ENCODE assay signal across 25 mouse cellular contexts in genomic region chr11:50848520-50849137, GRCm38 (mm10). TPM values are rescaled to one million over a fixed set of nuclear protein-coding genes. Genes with fewer than 3 reads are reported as not detected.
DNase-seq lines count a peak whose midpoint lies in the region; ATAC-seq and TF ChIP-seq lines count a peak whose summit lies in the region.
"Had no signal": no experiment of that assay in that cellular context is flagged by ENCODE, and none has a peak within 500 bp of the region (broad histone marks: within the 10 kb centered on the region; RNA-seq: fewer than 3 reads in every experiment).

No protein-coding gene starts in this region.

- H3K4me1 ChIP-seq in heart, embryonic 12.5 days (replicated peaks) = peaks cover 27% of the 10 kb centered on the region
- peaks cover 0 to 3% of the 10 kb centered on the region in 2 experiments; a peak in 1 of 4 replicates for H3K4me1 ChIP-seq in MEL (ENCODE audit: control insufficient read depth in 1 of 2, insufficient read depth in 2 of 2, low read length in 2 of 2)
- 0 out of 2 replicates have a peak, but pooled peaks cover 5% of the 10 kb centered on the region for H3K4me1 ChIP-seq in liver, embryonic 12.5 days
- peaks cover 18% of the 10 kb centered on the region for H3K4me1 ChIP-seq in midbrain, embryonic 15.5 days
- H3K4me1 ChIP-seq: liver, embryonic 13.5 days had no signal

- peaks cover 65% of the 10 kb centered on the region for H3K27me3 ChIP-seq in heart, embryonic 12.5 days (replicated peaks)
- H3K27me3 ChIP-seq in MEL (ENCODE audit: control insufficient read depth in 1 of 2, insufficient read depth in 2 of 2, low read length in 2 of 2) = no peaks in the 10 kb centered on the region
- H3K27me3 ChIP-seq in liver, embryonic 12.5 days (replicated peaks) = peaks cover 67% of the 10 kb centered on the region
- H3K27me3 ChIP-seq in midbrain, embryonic 15.5 days (replicated peaks) = peaks cover 52% of the 10 kb centered on the region

- no peaks in the 10 kb centered on the region for H3K36me3 ChIP-seq in heart, embryonic 12.5 days
- no peaks in the 10 kb centered on the region for H3K36me3 ChIP-seq in MEL (ENCODE audit: control insufficient read depth in 1 of 2, insufficient read depth in 2 of 2, low read length in 2 of 2)
- no peaks in the 10 kb centered on the region for H3K36me3 ChIP-seq in liver, embryonic 12.5 days
- no peaks in the 10 kb centered on the region for H3K36me3 ChIP-seq in midbrain, embryonic 15.5 days (replicated peaks)
- H3K36me3 ChIP-seq: hindbrain, embryonic 12.5 days; limb, embryonic 12.5 days; liver, embryonic 13.5 days; midbrain, embryonic 10.5 days had no signal

- H3K9ac ChIP-seq in heart, embryonic 12.5 days = no peak overlapping the region
- no peak overlapping the region for H3K9ac ChIP-seq in MEL (ENCODE audit: control insufficient read depth, low read depth, low read length, poor library complexity, severe bottlenecking)
- H3K9ac ChIP-seq in liver, embryonic 12.5 days = no peak overlapping the region
- H3K9ac ChIP-seq in midbrain, embryonic 15.5 days = no peak overlapping the region
- H3K9ac ChIP-seq: forebrain, embryonic 13.5 days; hindbrain, embryonic 12.5 days; limb, embryonic 12.5 days; liver, embryonic 13.5 days; lung, embryonic 14.5 days had no signal

- peak overlapping the region; percentile 75; the same call in 1 of the 2 replicates for H3K4me2 ChIP-seq in heart, embryonic 12.5 days
- H3K4me2 ChIP-seq in liver, embryonic 12.5 days = no peak overlapping the region
- no peak overlapping the region for H3K4me2 ChIP-seq in midbrain, embryonic 15.5 days
- H3K4me2 ChIP-seq: forebrain, embryonic 13.5 days; hindbrain, embryonic 12.5 days; limb, embryonic 12.5 days; liver, embryonic 13.5 days had no signal

- DNase-seq in heart, adult 11 months = no peak
- DNase-seq in A20 (ENCODE audit: low read depth, low spot score) = peak; percentile 75
- DNase-seq in MEL (ENCODE audit: low read depth, low spot score) = peak; percentile 47
- DNase-seq in thymus, postnatal 0 days (ENCODE audit: low spot score) = peak; percentile 20
- DNase-seq: cerebellum, adult 11 months; cerebellum, postnatal 14 days; gastrocnemius, postnatal 14 days; heart, postnatal 10 days; kidney, adult 18-20 months; liver, embryonic 13.5 days; lung, embryonic 14.5 days; lung, postnatal 36 days; right cerebral cortex, postnatal 4 days had no signal

- WGBS in heart, embryonic 12.5 days = 26% methylated on average over 3 of the region's 3 CpGs
- 28% methylated on average over 3 of the region's 3 CpGs for WGBS in liver, embryonic 12.5 days (ENCODE audit: insufficient replicate concordance)
- WGBS in midbrain, embryonic 15.5 days = 32% methylated on average over 3 of the region's 3 CpGs

- no peak overlapping the region for H3K4me3 ChIP-seq in heart, embryonic 12.5 days
- peak overlapping the region; percentile 7 to 48; a peak in 2 of 4 replicates for H3K4me3 ChIP-seq in MEL (ENCODE audit: control insufficient read depth in 1 of 2, insufficient read depth in 1 of 2, low read depth in 2 of 2, low read length in 2 of 2)
- H3K4me3 ChIP-seq in liver, embryonic 12.5 days = no peak overlapping the region
- H3K4me3 ChIP-seq in midbrain, embryonic 15.5 days = no peak overlapping the region
- H3K4me3 ChIP-seq: forebrain, embryonic 13.5 days; hindbrain, embryonic 12.5 days; limb, embryonic 12.5 days; liver, embryonic 13.5 days; midbrain, embryonic 10.5 days had no signal

- H3K79me2 ChIP-seq in MEL (ENCODE audit: control insufficient read depth, insufficient read depth, low read length, poor library complexity) = no peaks in the 10 kb centered on the region

- TF ChIP-seq EP300 in MEL (IDR thresholded peaks at IDR 0.05; ENCODE audit: low read depth in 1 of 2, low read length in 2 of 2) = no peak

- no peak for TF ChIP-seq RAD21 in MEL (IDR thresholded peaks at IDR 0.05; ENCODE audit: low read depth, low read length)

- TF ChIP-seq CTCF in MEL (IDR thresholded peaks at IDR 0.05 in 2 of 3, conservative IDR thresholded peaks at IDR 0.05 in 1 of 3; ENCODE audit: control insufficient read depth in 1 of 3, insufficient read depth in 1 of 3, low read depth in 2 of 3, low read length in 3 of 3, poor library complexity in 1 of 3, severe bottlenecking in 1 of 3) = no peak

- no peak for ATAC-seq in heart, embryonic 12.5 days (ENCODE audit: insufficient number of reproducible peaks, low FRiP score)
- ATAC-seq in liver, embryonic 12.5 days = no peak
- no peak for ATAC-seq in midbrain, embryonic 15.5 days (replicated peaks)
- ATAC-seq: activated CD4-positive, CD25-positive, alpha-beta regulatory T cell, adult 4 months; forebrain, embryonic 13.5 days had no signal

- TF ChIP-seq POLR2A in MEL (IDR thresholded peaks at IDR 0.05; ENCODE audit: control insufficient read depth in 1 of 2, insufficient read depth in 1 of 2, low read depth in 1 of 2, low read length in 2 of 2, poor library complexity in 1 of 2) = no peak

- no peak overlapping the region for H3K27ac ChIP-seq in heart, embryonic 12.5 days (ENCODE audit: poor library complexity, severe bottlenecking)
- H3K27ac ChIP-seq in MEL (ENCODE audit: control insufficient read depth, low read depth, low read length) = no peak overlapping the region
- H3K27ac ChIP-seq in liver, embryonic 12.5 days = no peak overlapping the region
- no peak overlapping the region for H3K27ac ChIP-seq in midbrain, embryonic 15.5 days
- H3K27ac ChIP-seq: forebrain, embryonic 13.5 days; hindbrain, embryonic 12.5 days; kidney, postnatal 0 days; limb, embryonic 12.5 days; liver, embryonic 13.5 days; midbrain, embryonic 10.5 days had no signal

- peaks cover 10% of the 10 kb centered on the region; the same call in 1 of the 2 replicates for H3K9me3 ChIP-seq in heart, embryonic 12.5 days (replicated peaks)
- no peaks in the 10 kb centered on the region for H3K9me3 ChIP-seq in MEL (replicated peaks; ENCODE audit: insufficient read depth, low read length)
- no peaks in the 10 kb centered on the region for H3K9me3 ChIP-seq in liver, embryonic 12.5 days (replicated peaks)
- no peaks in the 10 kb centered on the region for H3K9me3 ChIP-seq in midbrain, embryonic 15.5 days
- H3K9me3 ChIP-seq: forebrain, embryonic 13.5 days; midbrain, embryonic 10.5 days had no signal

TF ChIP-seq in MEL, 35 proteins besides CTCF, POLR2A, EP300 and RAD21:
- peak; percentile 68 for TF ChIP-seq ETS1 (IDR thresholded peaks at IDR 0.05; ENCODE audit: low read depth, low read length)
- TF ChIP-seq MEF2A (IDR thresholded peaks at IDR 0.05; ENCODE audit: extremely low read depth, insufficient replicate concordance, low read depth, low read length, poor library complexity, severe bottlenecking) = no peak

RNA-seq across cellular contexts. Expression of gene Grm6, which starts 1.9 kb away (rescaled TPM):
- polyA plus RNA-seq in heart, embryonic 12.5 days (2016; fragmentation: Nextera tagmentation; extraction: Ambion mirVana) = 0.10 TPM in 1 of 2 replicates, not detected in the other
- not detected in 2 replicates for total RNA-seq in MEL (2012; rRNA removed)
- under 1 TPM in 1 of 2 experiments, not detected in 1; 0.14 TPM for polyA plus RNA-seq in MEL (2012; ENCODE audit: insufficient read depth in 1 of 2, insufficient read length in 2 of 2, low read depth in 1 of 2, low replicate concordance in 2 of 2, missing spikeins in 1 of 2)
- polyA plus RNA-seq in thymus, postnatal 0 days (2015; fragmentation: Nextera tagmentation; extraction: Ambion mirVana) = 0.17 and 0.36 TPM in 2 replicates
- 0.06 TPM in 1 of 2 replicates, not detected in the other for polyA plus RNA-seq in liver, embryonic 12.5 days (2016; fragmentation: Nextera tagmentation; extraction: Ambion mirVana)
- 0.10 and 0.13 TPM in 2 replicates for polyA plus RNA-seq in midbrain, embryonic 15.5 days (2015; fragmentation: Nextera tagmentation; extraction: Ambion mirVana)
- total RNA-seq: gastrocnemius, postnatal 14 days; heart, adult 8-10 months; heart, postnatal 10 days; layer of hippocampus, postnatal 14 days had no signal
- polyA plus RNA-seq: activated CD4-positive, CD25-positive, alpha-beta regulatory T cell, adult 4 months; forebrain, embryonic 13.5 days; hindbrain, embryonic 12.5 days; kidney, postnatal 0 days; liver, embryonic 13.5 days; lung, embryonic 14.5 days; midbrain, embryonic 10.5 days; urinary bladder, adult 2 months had no signal

RNA-seq across cellular contexts. Expression of gene Zfp879, which starts 7.3 kb away (rescaled TPM):
- 0.30 and 0.47 TPM in 2 replicates for polyA plus RNA-seq in heart, embryonic 12.5 days (2016; fragmentation: Nextera tagmentation; extraction: Ambion mirVana)
- total RNA-seq in MEL (2012; rRNA removed) = not detected in 2 replicates
- not detected for polyA plus RNA-seq in MEL (2012; ENCODE audit: insufficient read depth in 1 of 2, insufficient read length in 2 of 2, low read depth in 1 of 2, low replicate concordance in 2 of 2, missing spikeins in 1 of 2)
- 0.29 and 0.49 TPM in 2 replicates for polyA plus RNA-seq in thymus, postnatal 0 days (2015; fragmentation: Nextera tagmentation; extraction: Ambion mirVana)
- polyA plus RNA-seq in liver, embryonic 12.5 days (2016; fragmentation: Nextera tagmentation; extraction: Ambion mirVana) = 0.07 and 0.17 TPM in 2 replicates
- 1.5 and 2.0 TPM in 2 replicates for polyA plus RNA-seq in midbrain, embryonic 15.5 days (2015; fragmentation: Nextera tagmentation; extraction: Ambion mirVana)
- polyA plus RNA-seq: activated CD4-positive, CD25-positive, alpha-beta regulatory T cell, adult 4 months had no signal

RNA-seq across cellular contexts. Expression of gene Zfp354c, which starts 21.1 kb away (rescaled TPM):
- polyA plus RNA-seq in heart, embryonic 12.5 days (2016; fragmentation: Nextera tagmentation; extraction: Ambion mirVana) = 18.3 and 21.0 TPM in 2 replicates
- 2.1 and 4.5 TPM in 2 replicates for total RNA-seq in MEL (2012; rRNA removed)
- 1 to 10 TPM in 1 of 2 experiments, not detected in 1; 4.2 TPM for polyA plus RNA-seq in MEL (2012; ENCODE audit: insufficient read depth in 1 of 2, insufficient read length in 2 of 2, low read depth in 1 of 2, low replicate concordance in 2 of 2, missing spikeins in 1 of 2)
- 7.7 and 7.9 TPM in 2 replicates for polyA plus RNA-seq in thymus, postnatal 0 days (2015; fragmentation: Nextera tagmentation; extraction: Ambion mirVana)
- 3.9 and 4.3 TPM in 2 replicates for polyA plus RNA-seq in liver, embryonic 12.5 days (2016; fragmentation: Nextera tagmentation; extraction: Ambion mirVana)
- 62.3 and 64.4 TPM in 2 replicates for polyA plus RNA-seq in midbrain, embryonic 15.5 days (2015; fragmentation: Nextera tagmentation; extraction: Ambion mirVana)

RNA-seq across cellular contexts. Expression of gene Zfp454, which starts 38.8 kb away (rescaled TPM):
- 2.8 and 2.9 TPM in 2 replicates for polyA plus RNA-seq in heart, embryonic 12.5 days (2016; fragmentation: Nextera tagmentation; extraction: Ambion mirVana)
- total RNA-seq in MEL (2012; rRNA removed) = not detected in 2 replicates
- not detected for polyA plus RNA-seq in MEL (2012; ENCODE audit: insufficient read depth in 1 of 2, insufficient read length in 2 of 2, low read depth in 1 of 2, low replicate concordance in 2 of 2, missing spikeins in 1 of 2)
- polyA plus RNA-seq in thymus, postnatal 0 days (2015; fragmentation: Nextera tagmentation; extraction: Ambion mirVana) = 0.35 and 0.53 TPM in 2 replicates
- polyA plus RNA-seq in liver, embryonic 12.5 days (2016; fragmentation: Nextera tagmentation; extraction: Ambion mirVana) = 0.60 and 0.91 TPM in 2 replicates
- polyA plus RNA-seq in midbrain, embryonic 15.5 days (2015; fragmentation: Nextera tagmentation; extraction: Ambion mirVana) = 12.9 and 13.0 TPM in 2 replicates
- polyA plus RNA-seq: activated CD4-positive, CD25-positive, alpha-beta regulatory T cell, adult 4 months had no signal

Comparison
In these comparisons a context has a peak if more than half of its experiments do, and no peak if none do; other contexts are left out.
1. H3K4me3 ChIP-seq: peak in MEL (2 of 2); none in heart, embryonic 12.5 days (single experiment), liver, embryonic 12.5 days (single experiment) and midbrain, embryonic 15.5 days (single experiment).